Mouse (Mus musculus) T-helper 17 cell (primary cell): ENCODE measurements at regions not wholly inside any gene's neighbourhood (a gene's known extent, or its start where the extent isn't known, plus 50 kb on each side); places are given as distances from the start of the nearest gene placed in this dataset.
"Not testable (repeated sequence)": the region's sequence is repeated elsewhere in the genome, so short reads cannot be mapped to it uniquely, and the experiment has no call there.

Source experiments
- in situ Hi-C, 2 experiments: fragments of 300-600 bp; cut with MboI, MseI; formaldehyde crosslinking; loops; 1 replicate in 1 of 2; 2 replicates in 1 of 2; pipeline ENCODE4 v1.15.1; 2025; ENCODE audit warnings: high pct_unique_total_duplicates in 2 of 2

GRCm38 (mm10) chr15:43581246-43581645 lies 3447.1 kb downstream of the 9330182O14Rik start:
- in situ Hi-C loops, result loop anchor here in 1 of 2 experiments (10.0 kb wide), 1 partner anchor 1154 kb away; no protein-coding TSS in a partner anchor

GRCm38 (mm10) chr15:43585751-43586150 lies 3451.6 kb downstream of the 9330182O14Rik start:
- in situ Hi-C loops, result loop anchor here in 1 of 2 experiments (10.0 kb wide), 1 partner anchor 1149 kb away; no protein-coding TSS in a partner anchor

- in situ Hi-C loops, result loop anchor here in 1 of 2 experiments (10.0 kb wide), 1 partner anchor 1147 kb away; no protein-coding TSS in a partner anchor
Observed at GRCm38 (mm10) chr15:43588021-43588420, 3453.9 kb downstream of the 9330182O14Rik start.

- in situ Hi-C loops, result loop anchor here in 1 of 2 experiments (10.0 kb wide), 1 partner anchor 183 kb away; no protein-coding TSS in a partner anchor
Observed at GRCm38 (mm10) chr15:43607700-43608099, 3473.5 kb downstream of the 9330182O14Rik start.

- in situ Hi-C loops, result loop anchor here in 1 of 2 experiments (10.0 kb wide), 1 partner anchor 185 kb away; no protein-coding TSS in a partner anchor
Observed at GRCm38 (mm10) chr15:43609901-43610300, 3475.7 kb downstream of the 9330182O14Rik start.

GRCm38 (mm10) chr15:43614004-43614661 lies 3480.0 kb downstream of the 9330182O14Rik start:
- in situ Hi-C loops, result no loop called here

GRCm38 (mm10) chr15:43615727-43616126 lies 3481.6 kb downstream of the 9330182O14Rik start:
- in situ Hi-C loops, result no loop called here

- in situ Hi-C loops, result no loop called here
Observed at GRCm38 (mm10) chr15:43624431-43624965, 3490.3 kb downstream of the 9330182O14Rik start.

GRCm38 (mm10) chr15:43625021-43625510 lies 3490.9 kb downstream of the 9330182O14Rik start:
- in situ Hi-C loops, result no loop called here

GRCm38 (mm10) chr15:43650818-43651500 lies 3516.8 kb downstream of the 9330182O14Rik start:
- in situ Hi-C loops, result no loop called here

GRCm38 (mm10) chr15:43663648-43664047 lies 3529.5 kb downstream of the 9330182O14Rik start:
- in situ Hi-C loops, result no loop called here

GRCm38 (mm10) chr15:43678844-43679243 lies 3544.7 kb downstream of the 9330182O14Rik start:
- in situ Hi-C loops, result no loop called here

GRCm38 (mm10) chr15:43682176-43682575 lies 3548.0 kb downstream of the 9330182O14Rik start:
- in situ Hi-C loops, result no loop called here

GRCm38 (mm10) chr15:43691998-43692397 lies 3557.8 kb downstream of the 9330182O14Rik start:
- in situ Hi-C loops, result not testable (repeated sequence)

GRCm38 (mm10) chr15:43695451-43695850 lies 3561.3 kb downstream of the 9330182O14Rik start:
- in situ Hi-C loops, result no loop called here

- in situ Hi-C loops, result no loop called here
Observed at GRCm38 (mm10) chr15:43717035-43717434, 3582.9 kb downstream of the 9330182O14Rik start.

- in situ Hi-C loops, result no loop called here
Observed at GRCm38 (mm10) chr15:43717559-43717958, 3583.4 kb downstream of the 9330182O14Rik start.

- in situ Hi-C loops, result no loop called here
Observed at GRCm38 (mm10) chr15:43720916-43721315, 3586.8 kb downstream of the 9330182O14Rik start.

- in situ Hi-C loops, result no loop called here
Observed at GRCm38 (mm10) chr15:43735697-43736096, 3601.5 kb downstream of the 9330182O14Rik start.

GRCm38 (mm10) chr15:43758256-43758655 lies 3624.1 kb downstream of the 9330182O14Rik start:
- in situ Hi-C loops, result loop anchor here (10.0 to 25.0 kb wide), 2 partner anchors 713 to 796 kb away; no protein-coding TSS in a partner anchor

GRCm38 (mm10) chr15:43764606-43765005 lies 3630.4 kb downstream of the 9330182O14Rik start:
- in situ Hi-C loops, result loop anchor here in 1 of 2 experiments (25.0 kb wide), 1 partner anchor 802 kb away; no protein-coding TSS in a partner anchor

- in situ Hi-C loops, result loop anchor here in 1 of 2 experiments (25.0 kb wide), 1 partner anchor 810 kb away; no protein-coding TSS in a partner anchor
Observed at GRCm38 (mm10) chr15:43772718-43773117, 3638.6 kb downstream of the 9330182O14Rik start.
